Mouse (Mus musculus) heart, adult 11 months (tissue): ENCODE data around the gene Gm13078.

Source experiments
- DNase-seq: peaks from one replicate; pipeline ENCODE4 v3.0.0; 2022

Gm13078 gene

DNA sequence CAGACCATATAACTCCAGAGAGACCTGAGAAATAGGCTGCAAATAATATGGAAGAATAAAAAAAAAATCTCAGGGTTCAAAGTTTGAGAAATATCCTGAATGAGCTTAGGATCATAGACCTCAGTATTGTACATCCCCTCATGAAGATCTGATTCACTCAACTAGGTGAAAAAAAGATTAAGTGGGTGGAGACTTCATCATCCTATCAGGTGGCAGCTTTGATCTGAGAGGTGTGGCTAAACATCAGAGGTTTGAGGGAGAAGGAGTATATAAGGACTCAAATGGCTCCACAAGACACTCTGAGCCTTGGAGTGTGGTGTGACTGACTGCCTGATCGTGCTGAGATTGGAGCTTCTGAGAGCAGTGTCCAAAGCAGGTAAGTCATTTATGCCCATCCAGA, at the start of gene Gm13078:
Gm13078 (plus strand) TSS at position 301 of the 400 bp plus-strand sequence.
- no peak for DNase-seq

DNA sequence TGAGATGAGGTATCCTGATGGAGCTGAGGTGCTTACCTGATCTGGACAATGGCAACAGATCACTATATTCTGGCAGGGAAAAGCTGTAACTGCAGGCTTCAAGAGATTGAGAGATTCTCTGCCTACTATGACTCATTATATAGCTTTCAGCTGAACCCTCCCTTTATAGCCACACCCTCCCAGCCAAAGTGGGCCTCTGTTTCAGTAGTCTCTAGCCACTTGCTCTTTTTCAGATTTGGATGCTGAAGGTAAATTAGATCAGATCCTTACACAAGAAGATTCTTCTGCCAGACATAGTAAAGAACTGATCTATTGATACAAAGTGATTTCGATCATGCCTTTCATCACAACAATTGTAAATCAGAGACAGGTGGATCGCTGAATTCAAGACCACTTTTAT, 16.6 kb upstream of the Gm13078 start, which contains the start of gene Gm13089:
Gm13089 (minus strand) TSS at position 101 of the 400 bp plus-strand sequence.
- no peak for DNase-seq
